Mouse (Mus musculus) liver, postnatal 0 days (tissue): ENCODE data around the gene Taf15.

Experiments
- CTCF ChIP-seq: sonication (generic); IDR thresholded peaks from 2 replicates; pipeline ENCODE4 v1.5.1; 2016; ENCODE audit warnings: antibody characterized with exemption, low read depth
- EP300 ChIP-seq: IDR thresholded peaks from 2 replicates; pipeline ENCODE4 v1.6.1; 2016; ENCODE audit warnings: antibody characterized with exemption, low read depth, mild to moderate bottlenecking

DNA sequence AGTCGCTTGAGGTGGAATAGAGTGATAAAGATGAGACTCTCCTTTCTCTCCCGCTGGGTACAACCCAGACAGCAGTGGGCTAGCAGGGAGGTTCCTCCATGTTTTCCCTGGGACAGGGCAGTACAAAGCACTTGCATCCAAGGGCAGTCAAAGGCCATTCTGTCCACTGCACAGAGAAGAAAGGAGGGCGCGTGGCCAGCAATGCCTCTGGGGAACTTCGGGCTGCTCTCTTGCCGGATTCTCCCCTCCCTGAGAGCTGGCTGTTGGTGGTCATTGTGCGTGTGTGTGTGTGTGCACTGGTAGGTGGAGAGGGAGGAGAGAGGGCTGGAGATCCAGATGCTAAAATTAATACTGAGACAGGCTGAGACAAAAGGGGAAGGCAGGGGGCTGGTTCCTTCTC, 31.7 kb upstream of the Taf15 start:
- no peak for TF ChIP-seq CTCF
- no peak for TF ChIP-seq EP300
